Mouse (Mus musculus) kidney, embryonic 14.5 days (tissue): ENCODE measurements around the gene Srebf2. TPM values are rescaled to one million over a fixed set of nuclear protein-coding genes. Genes with fewer than 3 reads are reported as not detected.
"Not testable (repeated sequence)": the region's sequence is repeated elsewhere in the genome, so short reads cannot be mapped to it uniquely, and the experiment has no call there.

ENCODE experiments used
- ATAC-seq: fragments of 200-750 bp; cut with Nextera tagmentation; 2 replicates; pipeline ENCODE4 v1.8.0; 2017; ENCODE audit warnings: moderate number of reproducible peaks, mild to moderate bottlenecking, moderate TSS enrichment, moderate library complexity; ENCODE audit not compliant: low FRiP score, low TSS enrichment
- H3K27ac ChIP-seq: fragments of 300-500 bp; sonication (generic); 2 replicates; pipeline ENCODE4 v1.5.1; 2014; ENCODE audit warnings: low read depth, mild to moderate bottlenecking, low read length, moderate library complexity, mixed read lengths
- H3K27me3 ChIP-seq: fragments of 300-500 bp; sonication (generic); 2 replicates; pipeline ENCODE4 v1.6.1; 2014; ENCODE audit warnings: mild to moderate bottlenecking, low read length; ENCODE audit not compliant: control insufficient read depth, insufficient read depth
- H3K36me3 ChIP-seq: fragments of 300-500 bp; sonication (generic); 2 replicates; pipeline ENCODE4 v1.6.1; 2014; ENCODE audit warnings: low read length, mixed read lengths; ENCODE audit not compliant: control insufficient read depth, insufficient read depth
- H3K4me1 ChIP-seq: fragments of 300-500 bp; sonication (generic); 2 replicates; pipeline ENCODE4 v1.6.1; 2014; ENCODE audit warnings: low read length, mixed read lengths; ENCODE audit not compliant: control insufficient read depth, insufficient read depth
- H3K4me2 ChIP-seq: fragments of 300-500 bp; sonication (generic); replicated peaks from 2 replicates; pipeline ENCODE4 v1.6.1; 2014; ENCODE audit warnings: low read depth, mild to moderate bottlenecking, low read length
- H3K4me3 ChIP-seq: fragments of 300-500 bp; sonication (generic); 2 replicates; pipeline ENCODE4 v1.5.1; 2014; ENCODE audit warnings: mild to moderate bottlenecking, low read length
- H3K9ac ChIP-seq: fragments of 300-500 bp; sonication (generic); 2 replicates; pipeline ENCODE4 v1.6.1; 2014; ENCODE audit warnings: low read depth, mild to moderate bottlenecking, low read length, moderate library complexity
- H3K9me3 ChIP-seq: fragments of 300-500 bp; sonication (generic); 2 replicates; pipeline ENCODE4 v1.6.1; 2016; ENCODE audit warnings: low read length; ENCODE audit not compliant: control insufficient read depth
- WGBS: fragments of 180-500 bp; shearing (Covaris S2); extraction: QIAGEN DNeasy Blood & Tissue Kit; methylation state at CpG from one replicate; pipeline ENCODE4 v1.1.7; 2014; 5-methylcytosine and 5-hydroxymethylcytosine counted together
- polyA plus RNA-seq: library from polyadenylated mRNA; unstranded; fragments of >200 nt; fragmentation: Nextera tagmentation; extraction: Ambion mirVana; gene quantifications from 2 replicates; pipeline ENCODE4 v1.2.1, GENCODE M21; 2014

Gene Srebf2
- 76.9 and 114 TPM in 2 replicates for polyA plus RNA-seq

DNA sequence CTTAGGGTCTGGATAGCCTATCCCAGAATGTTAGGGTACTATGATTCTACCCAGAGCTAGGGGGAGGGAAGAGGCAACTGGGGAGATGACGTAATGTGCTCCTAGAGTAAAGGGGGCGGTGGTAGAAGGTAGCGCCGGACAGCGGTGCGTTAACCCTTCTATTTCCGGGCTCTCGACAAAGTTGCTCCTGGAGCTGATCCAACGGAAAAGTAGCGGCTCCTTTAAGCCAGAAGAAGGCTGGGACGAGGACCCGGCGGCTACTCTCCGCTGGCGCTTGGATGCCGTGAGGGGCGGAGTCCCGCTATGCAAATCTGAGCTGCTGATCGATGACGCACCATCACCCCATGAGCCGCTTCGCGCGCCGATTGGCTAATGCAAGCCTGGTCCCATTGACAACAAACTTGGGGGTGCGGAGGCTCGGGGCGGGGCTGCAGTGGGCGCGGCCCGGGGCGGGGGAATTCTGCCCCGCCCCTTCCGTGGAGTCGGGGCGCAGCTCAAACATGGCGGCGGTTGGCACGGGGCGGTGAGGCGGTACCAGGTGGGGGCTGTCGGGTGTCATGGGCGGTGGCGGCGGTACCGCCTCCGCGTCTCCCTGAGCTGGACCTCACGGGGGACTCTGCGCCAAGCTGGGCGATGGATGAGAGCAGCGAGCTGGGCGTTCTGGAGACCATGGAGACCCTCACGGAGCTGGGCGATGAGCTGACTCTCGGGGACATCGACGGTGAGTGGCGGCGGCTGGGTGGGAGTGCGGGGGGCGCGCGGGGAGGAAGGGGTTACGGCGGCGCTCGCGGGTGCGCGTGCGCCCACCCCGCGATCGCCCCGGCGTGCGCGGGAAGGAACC lies at the start of gene Srebf2:
TSS of gene Srebf2 (plus strand) at position 412 of the 841 bp plus-strand sequence.
- Histone ChIP-seq H3K4me3 (peak within 1 kb of the TSS; percentile 87), H3K27ac (peak within 1 kb of the TSS; percentile 94), H3K9me3 (no peaks in the 10 kb centered on the region), H3K4me2 (peak within 1 kb of the TSS; percentile 84), H3K27me3 (no peaks in the 10 kb centered on the region), H3K36me3 (peaks cover 5% of the 10 kb centered on the region), H3K4me1 (peaks cover 24% of the 10 kb centered on the region), H3K9ac (peak within 1 kb of the TSS; percentile 90)
- peak; percentile 97 for ATAC-seq
- WGBS: under 1% methylated on average over 77 of the region's 79 CpGs

DNA sequence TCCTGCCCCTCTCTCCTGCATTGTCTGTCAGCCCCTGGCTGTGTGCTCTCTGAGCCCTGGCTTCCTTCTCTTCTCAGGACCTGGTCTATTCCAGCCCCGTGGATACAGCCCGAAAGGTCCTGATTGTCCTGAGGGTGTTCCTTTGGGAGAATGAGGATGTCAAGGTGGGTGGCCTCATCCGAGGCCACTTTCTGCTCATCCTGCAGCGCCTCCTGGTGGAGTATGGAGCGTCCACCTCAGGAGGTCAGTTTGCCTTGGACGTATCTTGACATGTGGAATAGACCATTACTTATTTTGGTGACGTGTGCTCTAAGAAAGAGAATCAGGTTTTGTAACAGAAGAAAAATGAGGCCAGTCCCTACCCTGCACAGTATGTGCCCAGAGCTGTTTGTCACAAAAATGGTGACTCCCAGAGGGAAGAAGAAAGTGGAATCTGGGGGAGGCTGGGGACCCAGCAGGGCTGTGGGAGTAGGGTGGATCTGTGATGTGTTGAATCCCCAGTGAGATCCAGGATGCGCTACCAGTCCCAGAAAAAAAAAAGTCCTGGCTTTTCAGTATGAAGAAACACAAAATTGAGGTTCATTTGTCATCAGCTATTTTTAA lies 39.9 kb upstream of the Srebf2 start:
- no peak for ATAC-seq
- H3K9me3 ChIP-seq: no peaks in the 10 kb centered on the region
- H3K9ac ChIP-seq: no peak overlapping the region
- no peak overlapping the region for H3K27ac ChIP-seq
- H3K27me3 ChIP-seq: no peaks in the 10 kb centered on the region
- H3K36me3 ChIP-seq: no peaks in the 10 kb centered on the region
- 12% methylated on average over 8 of the region's 8 CpGs for WGBS
- no peak overlapping the region for H3K4me2 ChIP-seq
- H3K4me1 ChIP-seq: no peaks in the 10 kb centered on the region
- H3K4me3 ChIP-seq: no peak overlapping the region

DNA sequence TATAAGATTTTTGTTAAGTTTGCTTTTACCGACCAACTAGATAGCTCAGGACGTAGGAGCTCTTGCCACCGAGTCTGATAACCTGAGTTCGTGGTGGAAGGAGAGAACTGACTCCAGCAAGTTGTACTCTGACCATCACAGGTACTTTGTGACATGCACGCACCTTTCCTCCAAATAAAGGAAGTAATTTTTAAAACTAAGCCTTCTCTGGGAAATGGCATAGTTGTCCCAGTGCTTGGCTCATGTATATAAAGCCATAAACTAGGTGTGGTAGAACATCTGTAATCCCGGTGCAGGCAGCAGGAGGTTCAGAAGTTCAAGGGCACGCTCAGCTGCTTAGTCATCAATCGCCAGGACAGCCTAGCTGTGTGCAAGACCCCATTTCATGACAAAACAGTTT lies 26.4 kb upstream of the Srebf2 start:
- 81% methylated on average over 8 of the region's 8 CpGs for WGBS
- H3K36me3 ChIP-seq: no peaks in the 10 kb centered on the region
- no peak for ATAC-seq
- no peak overlapping the region for H3K9ac ChIP-seq
- H3K27ac ChIP-seq: no peak overlapping the region
- H3K4me1 ChIP-seq: no peaks in the 10 kb centered on the region
- H3K9me3 ChIP-seq: no peaks in the 10 kb centered on the region
- H3K4me3 ChIP-seq: no peak overlapping the region
- H3K27me3 ChIP-seq: no peaks in the 10 kb centered on the region
- H3K4me2 ChIP-seq: no peak overlapping the region

DNA sequence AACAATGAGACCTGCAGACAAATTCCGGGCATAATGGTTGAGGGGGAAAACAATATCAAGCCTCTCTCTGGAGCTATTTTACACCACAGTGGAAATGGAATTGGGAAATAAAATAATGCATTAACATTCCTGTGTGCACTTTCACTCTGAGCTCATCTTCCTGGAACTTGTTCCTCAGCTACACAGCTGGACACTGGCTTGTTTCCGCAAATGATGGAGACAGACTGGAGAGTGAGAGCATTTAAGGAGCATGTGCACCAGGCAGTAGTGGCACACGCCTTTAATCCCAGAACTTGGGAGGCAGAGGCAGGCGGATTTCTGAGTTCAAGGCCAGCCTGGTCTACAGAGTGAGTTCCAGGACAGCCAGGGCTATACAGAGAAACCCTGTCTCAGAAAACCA lies 20.3 kb upstream of the Srebf2 start:
- WGBS: 84% methylated on average over 4 of the region's 4 CpGs
- H3K4me3 ChIP-seq, H3K4me1 ChIP-seq, ATAC-seq, H3K9me3 ChIP-seq, H3K36me3 ChIP-seq, H3K27ac ChIP-seq, H3K9ac ChIP-seq, H3K27me3 ChIP-seq: not testable (repeated sequence)
- 0 out of 2 replicates have a peak overlapping the region, but pooled peaks have one; percentile 93 for H3K4me2 ChIP-seq

DNA sequence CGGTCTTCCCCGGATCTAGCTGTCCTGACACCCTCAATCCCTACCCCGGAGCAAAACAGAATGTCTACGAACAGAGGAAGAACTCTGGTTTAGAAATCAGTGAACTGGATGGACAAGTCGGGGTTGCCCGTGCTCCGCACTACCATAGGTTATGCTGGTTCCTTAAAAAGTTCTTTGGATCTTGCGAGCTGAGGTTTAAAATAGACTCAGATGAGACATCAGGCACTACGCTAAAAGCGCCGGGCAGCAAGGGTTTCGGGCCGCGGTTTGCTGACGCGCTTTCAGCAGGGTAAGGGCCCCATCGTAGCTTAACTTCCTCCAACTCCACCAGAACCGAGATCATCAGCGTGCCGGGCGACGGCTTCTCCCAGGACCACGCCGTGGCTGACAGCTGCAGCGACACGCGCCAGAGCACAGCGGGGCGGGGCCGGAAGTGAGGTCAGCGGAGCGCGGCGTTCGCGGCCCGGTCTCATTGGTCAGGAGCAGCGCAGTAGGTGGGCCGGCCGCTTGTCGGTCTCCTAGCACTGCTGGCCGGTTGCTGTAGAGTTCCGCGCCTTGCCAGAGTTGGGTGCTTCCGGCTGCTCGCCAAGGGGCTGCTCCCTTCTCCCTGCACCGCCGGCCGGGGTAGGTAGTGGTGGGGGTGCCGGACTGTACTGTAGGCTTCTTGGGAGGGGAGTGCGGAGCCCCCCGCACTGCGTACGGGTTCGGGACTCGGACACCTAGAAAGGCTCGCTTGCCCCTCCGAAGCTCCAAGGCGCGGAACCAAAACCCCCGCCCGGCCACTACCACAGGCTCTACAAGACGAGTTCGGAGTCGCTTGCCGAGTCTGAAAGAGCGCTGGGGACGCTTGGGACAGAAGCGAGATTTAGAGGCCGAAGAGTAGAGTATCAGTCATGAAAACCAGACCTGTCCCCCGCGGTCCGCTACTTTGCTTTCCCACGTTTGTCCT lies 19.3 kb upstream of the Srebf2 start, which contains the start of gene Ccdc134:
TSS of gene Ccdc134 (plus strand) at position 497 of the 949 bp plus-strand sequence.
- Histone ChIP-seq H3K36me3 (peaks cover 8% of the 10 kb centered on the region), H3K9ac (peak within 1 kb of the TSS; percentile 74), H3K4me3 (peak within 1 kb of the TSS; percentile 78), H3K27me3 (no peaks in the 10 kb centered on the region), H3K4me1 (peaks cover 9% of the 10 kb centered on the region), H3K9me3 (no peaks in the 10 kb centered on the region), H3K27ac (peak within 1 kb of the TSS; percentile 6; the same call in 1 of the 2 replicates), H3K4me2 (peak within 1 kb of the TSS; percentile 93)
- under 1% methylated on average over 71 of the region's 74 CpGs for WGBS
- peak; percentile 99 for ATAC-seq

DNA sequence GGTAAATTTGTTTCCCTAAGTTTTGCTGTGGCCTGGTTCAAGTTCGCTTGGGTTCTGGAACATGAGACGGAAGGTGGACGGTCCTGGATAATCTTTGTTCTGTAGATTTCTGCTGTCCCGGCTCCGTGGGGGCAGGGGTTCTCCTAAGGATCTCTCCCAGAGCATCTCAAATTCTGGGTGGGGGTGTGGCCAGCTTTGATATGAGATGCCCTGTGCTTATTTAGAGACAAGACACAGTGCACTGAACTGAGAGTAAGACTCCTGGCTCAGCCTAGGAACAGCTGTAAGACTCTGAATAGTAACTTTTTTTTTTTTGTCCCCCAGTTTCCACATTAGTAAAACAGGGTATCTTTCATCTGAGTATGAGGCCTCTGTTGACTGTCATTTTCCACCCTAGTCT lies 18.6 kb upstream of the Srebf2 start:
- Histone ChIP-seq H3K36me3 (peaks cover 8% of the 10 kb centered on the region), H3K4me3 (peak overlapping the region; percentile 78), H3K9ac (peak overlapping the region; percentile 74), H3K27me3 (no peaks in the 10 kb centered on the region), H3K27ac (peak overlapping the region; percentile 1; the same call in 1 of the 2 replicates), H3K9me3 (no peaks in the 10 kb centered on the region), H3K4me2 (peak overlapping the region; percentile 93), H3K4me1 (peaks cover 9% of the 10 kb centered on the region)
- 0 out of 2 replicates have a peak, but pooled peaks have one; percentile 16 for ATAC-seq
- under 1% methylated on average over 5 of the region's 5 CpGs for WGBS

DNA sequence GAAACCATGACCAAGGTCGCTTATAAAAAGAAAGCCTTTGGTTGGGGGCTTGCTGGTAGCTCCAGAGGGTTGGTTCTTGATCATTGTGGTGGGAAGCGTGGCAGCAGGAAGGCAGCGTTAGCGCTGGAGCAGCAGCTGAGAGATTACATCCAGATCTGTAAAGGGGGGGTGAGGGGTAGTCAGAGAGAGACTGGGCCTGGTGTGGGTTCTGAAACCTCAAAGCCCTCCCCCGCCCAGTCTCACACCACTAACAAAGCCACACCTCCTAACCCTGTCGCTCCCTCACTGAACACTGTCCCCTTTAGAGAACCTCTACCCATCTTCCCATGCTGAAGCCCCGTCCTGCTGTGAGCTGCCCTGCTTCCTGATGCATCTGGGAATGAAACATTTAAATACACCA lies 16.4 kb upstream of the Srebf2 start:
- Histone ChIP-seq H3K9me3 (no peaks in the 10 kb centered on the region), H3K4me3 (no peak overlapping the region), H3K4me1 (peaks cover 9% of the 10 kb centered on the region), H3K27ac (no peak overlapping the region), H3K9ac (no peak overlapping the region), H3K27me3 (no peaks in the 10 kb centered on the region), H3K36me3 (peaks cover 8% of the 10 kb centered on the region), H3K4me2 (no peak overlapping the region)
- WGBS: 72% methylated on average over 7 of the region's 7 CpGs
- no peak for ATAC-seq

DNA sequence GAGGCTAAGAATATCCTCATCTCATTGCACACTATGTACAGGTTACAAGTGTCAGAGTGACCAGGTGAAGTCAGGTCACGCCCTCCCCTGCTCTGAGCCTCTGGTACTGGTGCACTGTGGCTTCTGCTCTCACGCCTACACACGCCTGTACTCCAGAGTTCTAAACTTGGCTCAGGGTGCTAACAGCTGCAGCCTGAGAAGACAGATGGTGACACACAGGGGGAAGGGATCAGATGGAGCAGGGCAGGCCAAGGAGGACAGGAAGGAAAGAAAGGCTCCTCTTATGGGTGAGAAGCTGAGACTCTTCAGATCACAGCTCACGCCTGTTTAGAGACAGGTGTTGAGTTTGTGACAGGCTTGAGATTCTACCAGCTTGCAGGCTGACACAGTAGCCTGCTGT lies 11.6 kb upstream of the Srebf2 start:
- Histone ChIP-seq H3K27me3 (no peaks in the 10 kb centered on the region), H3K36me3 (peaks cover 9% of the 10 kb centered on the region), H3K9ac (no peak overlapping the region), H3K4me2 (no peak overlapping the region), H3K27ac (no peak overlapping the region), H3K4me1 (no peaks in the 10 kb centered on the region), H3K9me3 (no peaks in the 10 kb centered on the region), H3K4me3 (no peak overlapping the region)
- ATAC-seq: no peak
- WGBS: 74% methylated on average over 4 of the region's 4 CpGs
